Mouse (Mus musculus) c-Kit-negative CD71-positive TER-119-positive erythroid progenitor cells, embryonic 14.5 days (primary cell): Measurements from ENCODE around the gene Olfr64.
A peak's percentile ranks its signal among the peaks of the same experiment; 100 is the strongest.

ENCODE experiments used
- DNase-seq: peaks from one replicate; pipeline ENCODE4 v3.0.0-alpha.2; 2013; ENCODE audit warnings: low read depth, low spot score

Gene Olfr64

GRCm38 (mm10) chr7:103894385-103894784 lies at the start of gene Olfr64:
Gene Olfr64 (minus strand): TSS chr7:103894485.
- DNase-seq = no peak

DNA sequence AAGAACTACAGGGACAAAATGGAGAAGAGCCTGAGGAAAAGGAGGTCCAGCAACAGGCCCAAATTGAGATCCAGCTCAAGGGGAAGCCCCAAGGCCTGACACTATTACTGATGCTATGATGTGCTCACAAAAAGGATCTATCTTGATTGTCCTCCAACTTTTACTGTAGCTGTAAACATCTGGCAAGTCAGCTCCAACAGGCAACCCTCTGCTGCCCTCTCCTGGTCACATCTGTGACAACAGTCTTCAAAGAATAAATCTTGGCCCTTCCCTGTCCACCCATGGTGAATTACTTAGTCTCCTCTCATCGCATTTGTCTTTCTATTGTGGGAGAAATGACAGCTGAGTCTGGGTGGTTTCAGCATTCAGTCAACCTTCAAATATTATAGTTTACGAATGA lies 48.4 kb upstream of the Olfr64 start:
- DNase-seq = peak; percentile 84

DNA sequence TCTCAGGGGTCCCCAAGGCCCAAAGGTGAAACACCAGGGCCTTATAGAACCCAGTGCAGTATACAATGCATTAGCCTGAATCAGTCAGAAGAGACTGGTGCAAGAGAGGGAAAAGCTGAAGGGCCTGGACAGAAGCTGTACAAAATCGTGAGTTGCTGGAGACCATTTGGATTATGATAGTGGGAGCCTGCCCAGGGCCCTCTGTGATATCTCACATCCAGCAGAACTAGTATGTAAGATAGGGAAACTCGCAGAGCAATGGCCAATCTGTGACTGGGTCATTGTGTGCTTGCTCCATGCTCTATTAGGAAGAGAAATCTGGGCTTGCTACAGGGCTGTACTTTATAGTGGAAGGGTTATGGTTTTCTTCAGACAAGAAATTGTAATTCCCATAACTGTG lies 40.0 kb upstream of the Olfr64 start, which contains the start of gene Olfr632:
TSS of gene Olfr632 (plus strand) at position 84 of the 400 bp plus-strand sequence.
- no peak for DNase-seq

- DNase-seq = no peak
These were observed 34.2 kb upstream of the Olfr64 start, which contains the start of gene Olfr631 for GRCm38 (mm10) chr7:103928525-103928924. Gene Olfr631 (plus strand): TSS chr7:103928825.

- peak; percentile 46 for DNase-seq
These were observed 21.1 kb upstream of the Olfr64 start for GRCm38 (mm10) chr7:103915338-103915737.

DNA sequence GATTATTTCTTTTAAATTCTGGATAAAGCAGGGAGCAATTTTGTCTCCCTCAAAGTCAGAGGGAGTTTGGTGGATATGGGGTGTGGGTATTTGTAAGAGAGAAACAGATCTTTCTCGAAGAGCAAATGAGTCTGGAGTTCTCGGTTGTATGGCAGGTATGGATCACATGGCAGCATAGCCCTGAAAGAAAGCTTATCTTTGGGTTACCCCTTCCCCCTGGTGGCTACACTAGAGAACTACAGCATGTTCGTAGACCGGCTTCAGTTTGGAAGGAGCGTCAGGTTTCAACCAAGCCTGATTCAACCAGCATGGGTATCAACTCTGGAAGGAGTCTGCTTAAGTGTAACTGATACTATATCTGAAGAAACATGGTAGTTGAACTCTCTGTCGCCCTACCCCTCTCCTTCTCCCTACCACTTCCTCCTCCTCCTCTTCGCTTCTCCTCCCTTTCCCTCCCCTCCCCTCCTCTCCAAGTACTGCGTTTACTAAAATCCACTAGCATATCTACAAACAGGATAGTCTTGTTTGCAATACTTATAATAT lies 18.8 kb upstream of the Olfr64 start:
- peak; percentile 82 for DNase-seq

DNA sequence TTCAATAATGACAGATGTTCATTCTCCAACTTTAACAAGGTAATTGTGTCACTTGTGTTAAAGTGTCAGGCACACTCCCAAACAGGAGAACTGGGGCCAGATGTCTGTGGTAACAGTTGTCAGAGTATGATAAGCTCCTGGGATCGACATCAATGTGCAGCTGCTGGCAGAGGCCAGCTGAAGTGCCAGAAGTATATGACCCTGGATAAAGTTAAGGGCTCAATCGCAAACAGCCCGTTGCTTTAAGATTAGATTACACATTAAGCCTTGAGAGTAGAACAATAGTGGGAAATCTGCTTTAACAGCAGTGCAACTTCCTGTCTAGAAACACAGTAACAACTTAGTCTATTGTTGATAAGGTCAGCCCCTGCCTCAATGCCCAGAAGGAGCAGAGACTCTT lies 15.8 kb upstream of the Olfr64 start:
- DNase-seq = peak; percentile 73

- DNase-seq = no peak
These were observed 8.9 kb upstream of the Olfr64 start, which contains the start of gene Olfr65 for GRCm38 (mm10) chr7:103903187-103903586. Gene Olfr65 (plus strand): TSS chr7:103903487.

DNA sequence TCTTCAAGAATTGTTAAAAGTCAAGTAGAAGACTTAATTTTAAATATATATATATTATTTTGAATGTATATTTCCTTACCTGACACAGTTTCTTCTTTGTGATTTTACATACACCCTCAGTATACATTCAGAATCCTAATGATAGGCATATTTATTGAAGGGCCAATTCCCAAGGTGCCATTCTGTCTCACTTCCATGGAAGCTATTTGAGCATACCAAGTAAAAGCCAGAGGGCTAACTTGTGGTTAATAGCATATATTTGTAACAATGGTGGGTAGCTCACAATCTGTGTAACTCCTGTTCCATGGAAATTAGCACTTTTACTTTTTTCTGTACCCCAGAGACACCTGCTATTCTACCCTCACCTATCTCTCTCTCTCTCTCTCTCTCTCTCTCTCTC lies 8.1 kb downstream of the Olfr64 start, which contains the start of gene Olfr66:
TSS of gene Olfr66 (minus strand) at position 101 of the 400 bp plus-strand sequence.
- no peak for DNase-seq

GRCm38 (mm10) chr7:103877093-103877492 lies 17.2 kb downstream of the Olfr64 start:
- peak; percentile 79 for DNase-seq

DNA sequence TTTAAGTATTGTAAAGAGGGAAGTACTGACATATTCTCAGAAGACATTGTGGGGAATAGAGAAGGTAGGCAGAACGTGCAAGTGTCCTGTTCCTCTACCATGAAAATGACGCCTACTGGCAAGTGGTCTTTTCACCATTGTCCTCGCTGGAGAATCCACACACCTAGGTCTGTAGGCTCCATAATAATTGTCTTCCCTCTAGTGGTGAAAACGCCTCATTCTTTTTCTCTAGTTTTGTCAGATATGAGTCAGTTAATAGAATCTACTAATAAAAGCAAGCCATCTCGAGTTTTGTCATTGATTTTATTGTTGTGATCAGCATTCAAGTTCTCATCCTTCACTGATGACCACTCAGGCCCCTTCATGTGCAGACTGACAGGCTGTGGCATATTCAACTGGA lies 19.8 kb downstream of the Olfr64 start:
- DNase-seq = peak; percentile 48

DNA sequence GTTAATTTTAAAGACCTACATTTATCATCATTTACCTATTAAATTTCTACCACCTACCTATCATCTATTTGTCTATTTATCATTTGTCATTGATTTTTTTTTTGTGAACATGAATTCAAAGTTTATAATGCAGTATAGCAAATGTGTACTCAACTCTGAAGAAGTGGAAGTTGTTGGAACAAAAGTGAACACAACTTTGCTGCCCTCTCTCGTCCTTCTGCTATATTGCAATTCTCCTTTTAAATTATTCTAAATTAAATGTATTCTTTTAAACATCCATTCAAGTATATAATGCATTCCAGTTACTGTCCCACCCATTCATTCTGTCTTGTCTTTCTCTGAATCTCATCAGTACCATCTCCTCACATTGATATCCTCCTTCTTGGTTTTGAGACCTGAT lies 21.2 kb downstream of the Olfr64 start:
- peak; percentile 77 for DNase-seq

DNA sequence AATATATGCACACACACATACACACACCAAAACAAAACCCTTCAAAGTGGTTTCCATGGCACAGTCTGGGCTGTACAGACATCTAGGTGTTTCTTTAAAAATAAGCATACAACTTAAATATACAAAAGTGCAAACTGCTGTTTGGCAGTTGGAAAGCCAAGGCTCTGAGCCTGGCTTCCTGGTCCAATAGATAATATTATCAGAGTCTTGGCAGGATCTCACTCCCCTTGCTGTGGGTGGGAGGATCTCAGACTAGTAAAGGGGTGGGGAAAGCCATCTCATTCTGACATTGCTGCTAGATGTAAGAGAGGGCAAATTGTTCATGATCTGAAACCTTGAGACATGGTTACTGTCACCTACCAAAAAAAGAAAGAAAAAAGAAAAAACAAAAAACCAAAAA lies 23.6 kb downstream of the Olfr64 start:
- peak; percentile 90 for DNase-seq

GRCm38 (mm10) chr7:103865716-103866115 lies 28.6 kb downstream of the Olfr64 start:
- peak; percentile 86 for DNase-seq

DNA sequence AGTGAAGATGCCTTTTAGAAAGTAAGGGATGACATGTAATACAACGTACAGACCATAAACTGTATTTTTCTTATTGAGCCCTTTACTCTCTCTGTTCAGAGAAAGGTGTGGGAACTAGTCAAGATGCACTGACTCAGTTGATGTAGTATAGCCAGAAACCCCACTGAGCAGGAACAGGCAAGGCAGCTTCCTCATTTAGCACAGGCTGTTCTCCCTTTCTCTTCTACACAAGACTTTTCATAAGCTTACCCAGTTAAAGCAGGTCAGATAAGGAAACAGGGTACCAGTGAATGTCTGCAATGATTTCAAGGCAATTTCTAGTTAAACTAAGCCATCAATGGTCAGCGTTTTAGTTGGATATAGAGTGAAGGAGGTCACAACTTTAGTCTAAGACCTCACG lies 32.8 kb downstream of the Olfr64 start:
- peak; percentile 51 for DNase-seq

GRCm38 (mm10) chr7:103860855-103861254 lies 33.4 kb downstream of the Olfr64 start:
- peak; percentile 100 for DNase-seq

DNA sequence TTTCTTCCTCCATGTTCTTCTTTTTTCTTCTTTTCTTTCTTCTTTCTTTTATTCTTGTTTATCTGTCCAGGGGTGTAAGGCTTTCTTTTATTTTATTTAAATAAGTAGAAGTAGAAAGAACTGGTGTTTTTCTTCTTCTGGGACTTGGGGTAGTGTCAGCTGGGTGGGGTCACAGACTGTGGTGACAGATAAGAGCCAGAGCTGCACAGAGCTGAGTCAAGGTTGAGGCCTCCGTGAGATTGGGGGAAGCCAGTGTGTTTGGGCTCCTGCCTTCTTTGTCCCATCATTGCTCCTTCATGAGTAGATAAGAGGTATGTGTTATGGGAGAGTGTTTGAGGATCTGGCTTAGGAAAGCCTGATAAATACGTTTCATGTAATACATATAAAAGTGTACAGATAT lies 35.2 kb downstream of the Olfr64 start:
- peak; percentile 88 for DNase-seq

DNA sequence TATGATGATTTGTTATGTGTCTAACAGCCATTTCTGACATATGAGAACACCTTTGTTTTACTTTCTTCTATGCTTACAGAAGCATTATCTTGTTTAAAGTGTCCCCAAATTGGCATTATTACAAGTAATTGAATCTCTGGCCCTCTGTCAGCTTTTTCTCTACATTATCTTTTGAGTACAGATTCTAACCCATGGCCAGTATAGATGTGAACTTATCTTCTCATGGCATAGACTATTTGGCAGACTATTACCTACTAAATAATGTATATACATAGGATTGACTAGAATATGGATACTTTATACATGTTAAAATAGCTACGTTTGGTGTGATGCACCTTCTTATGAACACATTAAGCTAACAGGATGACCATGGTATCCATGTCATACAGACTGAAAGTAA lies 39.6 kb downstream of the Olfr64 start:
- no peak for DNase-seq

- no peak for DNase-seq
These were observed 41.2 kb downstream of the Olfr64 start, which contains the start of gene Hbb-y for GRCm38 (mm10) chr7:103853090-103853489. Gene Hbb-y (minus strand): TSS chr7:103853216.

- DNase-seq = no peak
These were observed 49.6 kb downstream of the Olfr64 start for GRCm38 (mm10) chr7:103844525-103845325.

GRCm38 (mm10) chr7:103843034-103843433 lies 51.3 kb downstream of the Olfr64 start, which contains the start of gene Hbb-bh1:
Gene Hbb-bh1 (minus strand): TSS chr7:103843164.
- DNase-seq = no peak

DNA sequence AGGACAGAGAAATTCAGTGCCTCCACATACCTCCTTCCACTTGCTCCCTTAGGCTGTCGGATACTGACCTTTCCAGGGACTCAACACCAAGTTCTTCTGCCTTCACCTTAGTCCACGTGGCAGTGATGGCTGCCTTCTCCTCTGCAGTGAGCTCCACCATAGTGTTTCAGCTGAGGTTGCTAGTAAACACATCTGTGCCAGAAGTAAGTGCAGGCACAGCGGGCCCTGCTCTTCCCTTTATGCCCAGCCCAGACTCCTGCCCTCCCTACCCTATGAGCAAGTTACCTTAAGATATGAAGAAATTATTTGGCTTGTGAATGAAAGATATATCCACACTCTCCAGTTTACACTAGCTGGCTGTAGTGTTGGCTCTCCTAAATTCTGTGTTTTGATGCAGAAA lies 54.0 kb downstream of the Olfr64 start, which contains the start of gene Hbb-bh2:
TSS of gene Hbb-bh2 (minus strand) at position 253 of the 400 bp plus-strand sequence.
- DNase-seq = no peak
